Mouse (Mus musculus) embryonic facial prominence, embryonic 11.5 days (tissue): ENCODE measurements around the gene Tmem94. TPM values are rescaled to one million over a fixed set of nuclear protein-coding genes. Genes with fewer than 3 reads are reported as not detected.
"Not testable (repeated sequence)": the region's sequence is repeated elsewhere in the genome, so short reads cannot be mapped to it uniquely, and the experiment has no call there.

Experiments
- ATAC-seq: fragments of 200-750 bp; cut with Nextera tagmentation; replicated peaks from 2 replicates; pipeline ENCODE4 v1.8.0; 2017; ENCODE audit warnings: low read depth; ENCODE audit not compliant: insufficient number of reproducible peaks, low FRiP score, low TSS enrichment
- DNase-seq: peaks from one replicate; pipeline ENCODE4 v3.0.0-alpha.2; 2015; ENCODE audit warnings: low spot score
- H3K27ac ChIP-seq: fragments of 300-500 bp; sonication (generic); replicated peaks from 2 replicates; pipeline ENCODE4 v1.5.1; 2014; ENCODE audit warnings: mild to moderate bottlenecking, low read depth, low read length, control low read depth
- H3K27me3 ChIP-seq: fragments of 300-500 bp; sonication (generic); 2 replicates; pipeline ENCODE4 v1.6.1; 2014; ENCODE audit warnings: mild to moderate bottlenecking, low read length, moderate library complexity, mixed read lengths; ENCODE audit not compliant: control insufficient read depth, insufficient read depth
- H3K36me3 ChIP-seq: fragments of 300-500 bp; sonication (generic); replicated peaks from 2 replicates; pipeline ENCODE4 v1.6.1; 2014; ENCODE audit warnings: low read depth, mild to moderate bottlenecking, low read length, moderate library complexity, mixed read lengths; ENCODE audit not compliant: control insufficient read depth, insufficient read depth
- H3K4me1 ChIP-seq: fragments of 300-500 bp; sonication (generic); 2 replicates; pipeline ENCODE4 v1.6.1; 2014; ENCODE audit warnings: low read length, mixed read lengths; ENCODE audit not compliant: control insufficient read depth, insufficient read depth
- H3K4me2 ChIP-seq: fragments of 300-500 bp; sonication (generic); 2 replicates; pipeline ENCODE4 v1.6.1; 2014; ENCODE audit warnings: low read depth, mild to moderate bottlenecking, control low read depth, low read length, moderate library complexity
- H3K4me3 ChIP-seq: fragments of 300-500 bp; sonication (generic); 2 replicates; pipeline ENCODE4 v1.5.1; 2014; ENCODE audit warnings: low read depth, low read length, control low read depth
- H3K9ac ChIP-seq: fragments of 300-500 bp; sonication (generic); replicated peaks from 2 replicates; pipeline ENCODE4 v1.6.1; 2014; ENCODE audit warnings: mild to moderate bottlenecking, control low read depth, low read length
- H3K9me3 ChIP-seq: fragments of 300-500 bp; sonication (generic); replicated peaks from 2 replicates; pipeline ENCODE4 v1.6.1; 2016; ENCODE audit warnings: mild to moderate bottlenecking, low read length, inconsistent platforms, mixed read lengths; ENCODE audit not compliant: control insufficient read depth
- WGBS: fragments of 180-500 bp; shearing (Covaris S2); extraction: QIAGEN DNeasy Blood & Tissue Kit; methylation state at CpG from one replicate; pipeline ENCODE4 v1.1.7; 2014; 5-methylcytosine and 5-hydroxymethylcytosine counted together
- polyA plus RNA-seq: library from polyadenylated mRNA; unstranded; fragments of >200 nt; fragmentation: Nextera tagmentation; extraction: Ambion mirVana; gene quantifications from 2 replicates; pipeline ENCODE4 v1.2.1, GENCODE M21; 2014

Tmem94 gene
- polyA plus RNA-seq, 1 experiment from 2014 or later, result 10.3 TPM

- no peak for ATAC-seq
Observed at GRCm38 (mm10) chr11:115751725-115752124, 13.5 kb upstream of the Tmem94 start.

GRCm38 (mm10) chr11:115752653-115753052 is 12.6 kb upstream of the Tmem94 start:
- Histone ChIP-seq H3K4me1 (no peaks in the 10 kb centered on the region), H3K4me2 (no peak overlapping the region), H3K9me3 (no peaks in the 10 kb centered on the region), H3K27me3 (no peaks in the 10 kb centered on the region), H3K27ac (no peak overlapping the region), H3K9ac (no peak overlapping the region), H3K4me3 (no peak overlapping the region), H3K36me3 (no peaks in the 10 kb centered on the region)
- no peak for ATAC-seq
- WGBS, result 78% methylated on average over 7 of the region's 7 CpGs
- DNase-seq, result no peak

More at GRCm38 (mm10) chr11:115751725-115752124, 13.5 kb upstream of the Tmem94 start:
- DNase-seq, result no peak
- H3K9ac ChIP-seq, result no peak overlapping the region
- 70% methylated on average over 2 of the region's 2 CpGs for WGBS
- no peaks in the 10 kb centered on the region for H3K4me1 ChIP-seq
- no peaks in the 10 kb centered on the region for H3K36me3 ChIP-seq
- no peaks in the 10 kb centered on the region for H3K9me3 ChIP-seq
- H3K27ac ChIP-seq, result no peak overlapping the region
- H3K4me3 ChIP-seq, result no peak overlapping the region
- H3K27me3 ChIP-seq, result no peaks in the 10 kb centered on the region
- H3K4me2 ChIP-seq, result no peak overlapping the region

GRCm38 (mm10) chr11:115753485-115753884 is 11.7 kb upstream of the Tmem94 start:
- Histone ChIP-seq H3K27me3 (no peaks in the 10 kb centered on the region), H3K27ac (no peak overlapping the region), H3K4me1 (no peaks in the 10 kb centered on the region), H3K36me3 (no peaks in the 10 kb centered on the region), H3K9me3 (no peaks in the 10 kb centered on the region), H3K9ac (no peak overlapping the region), H3K4me3 (no peak overlapping the region), H3K4me2 (no peak overlapping the region)
- DNase-seq (no peak), ATAC-seq (no peak)
- WGBS, result 69% methylated on average over 4 of the region's 4 CpGs

GRCm38 (mm10) chr11:115762176-115762575 is 3.1 kb upstream of the Tmem94 start:
- not testable (repeated sequence) for H3K27ac ChIP-seq, H3K9ac ChIP-seq, DNase-seq, H3K27me3 ChIP-seq, H3K4me3 ChIP-seq, H3K36me3 ChIP-seq, H3K9me3 ChIP-seq, H3K4me2 ChIP-seq, ATAC-seq, H3K4me1 ChIP-seq
- WGBS, result 95% methylated on average over 7 of the region's 7 CpGs

- 29% methylated on average over 2 of the region's 2 CpGs for WGBS
- H3K27ac ChIP-seq, result no peak overlapping the region
- DNase-seq (no peak), ATAC-seq (no peak)
- H3K4me1 ChIP-seq, result no peaks in the 10 kb centered on the region; the same call in 1 of the 2 replicates
- no peaks in the 10 kb centered on the region for H3K9me3 ChIP-seq
- no peaks in the 10 kb centered on the region for H3K27me3 ChIP-seq
- peak overlapping the region; percentile 8; the same call in 1 of the 2 replicates for H3K4me2 ChIP-seq
- H3K4me3 ChIP-seq, result peak overlapping the region; percentile 92
- no peaks in the 10 kb centered on the region for H3K36me3 ChIP-seq
- no peak overlapping the region for H3K9ac ChIP-seq
Observed at GRCm38 (mm10) chr11:115764698-115765097, 535 bp upstream of the Tmem94 start.

GRCm38 (mm10) chr11:115765607-115766141 is 441 bp downstream of the Tmem94 start:
- peak overlapping the region; percentile 78 for H3K4me2 ChIP-seq
- peak; percentile 49 for DNase-seq

GRCm38 (mm10) chr11:115766356-115766943 is 1.2 kb downstream of the Tmem94 start:
- ATAC-seq, result no peak
- Histone ChIP-seq H3K9me3 (no peaks in the 10 kb centered on the region), H3K36me3 (no peaks in the 10 kb centered on the region), H3K9ac (peak overlapping the region; percentile 98), H3K27me3 (no peaks in the 10 kb centered on the region), H3K27ac (no peak overlapping the region), H3K4me1 (no peaks in the 10 kb centered on the region; the same call in 1 of the 2 replicates), H3K4me2 (peak overlapping the region; percentile 78), H3K4me3 (peak overlapping the region; percentile 92)
- peak; percentile 10 for DNase-seq
- 47% methylated on average over 13 of the region's 13 CpGs for WGBS

More at GRCm38 (mm10) chr11:115765607-115766141, 441 bp downstream of the Tmem94 start:
- peak overlapping the region; percentile 98 for H3K9ac ChIP-seq
- no peaks in the 10 kb centered on the region for H3K27me3 ChIP-seq
- no peaks in the 10 kb centered on the region; the same call in 1 of the 2 replicates for H3K4me1 ChIP-seq
- H3K27ac ChIP-seq, result peak overlapping the region; percentile 79; the same call in 1 of the 2 replicates
- peak overlapping the region; percentile 92 for H3K4me3 ChIP-seq
- no peaks in the 10 kb centered on the region for H3K9me3 ChIP-seq
- WGBS, result 0% methylated on average over 34 of the region's 34 CpGs
- peak; percentile 76 for ATAC-seq
- no peaks in the 10 kb centered on the region for H3K36me3 ChIP-seq

- Histone ChIP-seq H3K27ac (no peak overlapping the region), H3K4me3 (no peak overlapping the region), H3K27me3 (no peaks in the 10 kb centered on the region), H3K4me1 (no peaks in the 10 kb centered on the region; the same call in 1 of the 2 replicates), H3K9me3 (no peaks in the 10 kb centered on the region), H3K36me3 (no peaks in the 10 kb centered on the region), H3K9ac (no peak overlapping the region), H3K4me2 (no peak overlapping the region)
- WGBS, result 87% methylated on average over 8 of the region's 8 CpGs
- no peak for DNase-seq
- ATAC-seq, result no peak
Observed at GRCm38 (mm10) chr11:115766981-115767380, 1.7 kb downstream of the Tmem94 start.
